Mouse (Mus musculus): ENCODE results near the gene Acr. TPM values are rescaled to one million over a fixed set of nuclear protein-coding genes. Genes with fewer than 3 reads are reported as not detected.

Gene Acr
- total RNA-seq, 4 experiments from 2014 or later = 0.17 to 1.4 (median 0.71) TPM

- DNase-seq = no peak
Observed at GRCm38 (mm10) chr15:89623626-89623959, 55.5 kb downstream of the Acr start.

Other genes with a start within 250 kb of the Acr start
- gene Adm2, start 245.6 kb upstream of the Acr start, total RNA-seq (2022) = not detected
- gene Miox, start 233.9 kb upstream of the Acr start, total RNA-seq (2022) = 1 to 10 TPM in 2 of 4 experiments, not detected in 2; 1.4 TPM
- gene Lmf2, start 212.7 kb upstream of the Acr start, total RNA-seq (2022) = 10 to 100 TPM; 44.4 to 57.5 (median 48.6) TPM
- 10 to 100 TPM; 79.1 to 93.1 (median 87.8) TPM for gene Ncaph2, start 212.6 kb upstream of the Acr start, total RNA-seq (2022)
- 10 to 100 TPM; 18.7 to 28.6 (median 24.6) TPM for gene Sco2, start 194.5 kb upstream of the Acr start, total RNA-seq (2022)
- under 1 TPM; 0.22 to 0.73 (median 0.51) TPM for gene Tymp, start 191.3 kb upstream of the Acr start, total RNA-seq (2022)
- under 1 TPM; 0.34 to 0.73 (median 0.43) TPM for gene Odf3b, start 189.0 kb upstream of the Acr start, total RNA-seq (2022)
- under 1 TPM in 1 of 4 experiments, not detected in 3; 0.09 TPM for gene Klhdc7b, start 183.4 kb upstream of the Acr start, total RNA-seq (2022)
- gene Syce3, start 157.8 kb upstream of the Acr start, total RNA-seq (2022) = not detected
- 10 to 100 TPM in 3 of 4 experiments, 1 to 10 TPM in 1; 6.3 to 68.6 (median 53.1) TPM for gene Cpt1b, start 142.5 kb upstream of the Acr start, total RNA-seq (2022)
- gene C730034F03Rik, start 138.7 kb upstream of the Acr start, total RNA-seq (2022) = 1 to 10 TPM; 1.1 to 2.3 (median 1.9) TPM
- 1 to 10 TPM in 2 of 4 experiments, not detected in 2; 1.2 to 1.5 TPM for gene Gm44502, start 138.6 kb upstream of the Acr start, total RNA-seq (2022)
- gene Chkb, start 138.4 kb upstream of the Acr start, total RNA-seq (2022) = 10 to 100 TPM; 47.0 to 76.2 (median 66.7) TPM
- gene Mapk8ip2, start 114.4 kb upstream of the Acr start, total RNA-seq (2022) = 10 to 100 TPM; 14.3 to 19.0 (median 15.0) TPM
- gene Arsa, start 90.9 kb upstream of the Acr start, total RNA-seq (2022) = 10 to 100 TPM; 16.9 to 32.5 (median 21.6) TPM
- 10 to 100 TPM; 29.1 to 61.2 (median 42.8) TPM for gene Shank3, start 68.7 kb upstream of the Acr start, total RNA-seq (2022)
- gene Rabl2, start 23.6 kb downstream of the Acr start, total RNA-seq (2022) = 10 to 100 TPM in 3 of 4 experiments, 1 to 10 TPM in 1; 9.4 to 20.8 (median 15.1) TPM